Mouse (Mus musculus): Measurements from ENCODE around the gene Mrps36.
"Not testable (repeated sequence)": the region's sequence is repeated elsewhere in the genome, so short reads cannot be mapped to it uniquely, and the experiment has no call there.

GRCm38 (mm10) chr13:100731462-100732046 is 12.9 kb downstream of the Mrps36 start:
- TF ChIP-seq CTCF (IDR thresholded peaks at IDR 0.05; ENCODE audit: low read depth, low read length); POLR2A (IDR thresholded peaks at IDR 0.05; ENCODE audit: insufficient read depth, low read length); EP300 (IDR thresholded peaks at IDR 0.05; ENCODE audit: insufficient read depth, low read depth, low read length): not testable (repeated sequence)

Data from ES-Bruce4 (cell line).